Mouse (Mus musculus): Measurements from ENCODE around the gene Gpkow. TPM values are rescaled to one million over a fixed set of nuclear protein-coding genes. Genes with fewer than 3 reads are reported as not detected.

The Gpkow gene
- polyA plus RNA-seq (2014; fragmentation: Illumina TruSeq; extraction: RNeasy Lipid Tissue Mini Kit (QIAGEN cat#74804); ENCODE audit: low read depth, low replicate concordance), result 14.2 TPM

DNA sequence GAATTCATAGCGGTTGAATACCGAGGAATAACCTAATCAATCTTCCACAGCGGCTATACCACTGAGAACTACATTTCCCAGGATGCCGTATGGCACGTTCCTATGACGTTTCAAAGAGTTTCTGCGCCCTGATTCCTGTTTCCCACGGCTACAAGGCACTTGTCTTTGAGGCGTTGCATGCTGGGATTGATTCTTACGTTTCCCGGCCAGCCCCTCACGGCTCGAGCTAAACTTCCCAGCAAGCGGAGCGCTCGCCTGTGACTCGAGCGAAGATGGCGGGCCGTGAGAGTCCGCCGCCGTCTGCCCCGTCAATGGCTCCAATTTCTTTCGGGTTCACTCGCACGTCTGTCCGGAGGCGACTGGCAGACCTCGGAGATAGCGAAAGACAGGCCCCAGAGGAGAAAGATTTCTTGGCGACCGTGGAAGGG lies at the start of gene Gpkow:
Gene Gpkow (plus strand): TSS at position 178 of the 428 bp plus-strand sequence.

GRCm38 (mm10) chrX:7657221-7657639 lies 39.7 kb upstream of the Gpkow start, which contains the start of gene Prickle3:
Gene Prickle3 (plus strand): TSS chrX:7657260.

DNA sequence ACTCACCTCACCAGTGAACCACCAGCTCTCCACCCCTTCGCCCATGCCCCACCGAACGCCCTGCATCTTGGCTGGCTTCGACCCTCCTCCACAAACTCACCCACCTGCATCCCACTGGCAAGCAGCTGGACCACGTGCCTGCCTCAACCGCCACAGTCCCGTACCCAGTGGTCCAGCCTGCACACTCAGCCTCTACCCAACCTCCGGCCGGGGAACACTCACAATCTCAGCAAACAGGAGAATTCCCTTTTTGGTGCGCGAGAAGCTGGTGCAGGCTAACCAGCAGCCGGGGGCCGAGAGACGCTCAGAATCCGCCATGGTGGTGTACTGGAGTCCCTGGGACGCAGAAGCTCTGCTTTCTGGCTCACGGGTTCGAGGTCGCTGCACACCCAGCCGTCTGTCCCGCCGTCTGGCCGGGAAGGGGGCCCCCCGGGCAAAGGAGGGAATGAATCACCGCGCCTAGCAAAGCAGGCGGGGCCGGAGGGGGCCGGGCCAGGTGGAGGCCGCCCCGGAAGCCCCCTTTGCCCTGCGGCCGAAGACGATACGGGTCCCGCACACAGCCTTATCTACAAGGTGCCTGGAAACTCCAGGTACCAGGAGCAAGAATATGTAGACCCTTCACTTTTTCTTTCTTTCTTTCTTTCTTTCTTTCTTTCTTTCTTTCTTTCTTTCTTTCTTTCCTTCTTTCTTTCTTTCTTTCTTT lies 25.9 kb upstream of the Gpkow start, which contains the start of gene Plp2:
Gene Plp2 (minus strand): TSS at position 470 of the 703 bp plus-strand sequence.

GRCm38 (mm10) chrX:7680864-7681263 lies 16.1 kb upstream of the Gpkow start, which contains the start of gene Magix:
Gene Magix (minus strand): TSS chrX:7681251.

GRCm38 (mm10) chrX:7714135-7714899 lies 17.4 kb downstream of the Gpkow start, which contains the start of gene Wdr45:
Gene Wdr45 (plus strand): TSS chrX:7714333.

GRCm38 (mm10) chrX:7721514-7722281 lies 24.8 kb downstream of the Gpkow start, which contains the start of gene Gm45208:
Gene Gm45208 (plus strand): TSS chrX:7722245.

DNA sequence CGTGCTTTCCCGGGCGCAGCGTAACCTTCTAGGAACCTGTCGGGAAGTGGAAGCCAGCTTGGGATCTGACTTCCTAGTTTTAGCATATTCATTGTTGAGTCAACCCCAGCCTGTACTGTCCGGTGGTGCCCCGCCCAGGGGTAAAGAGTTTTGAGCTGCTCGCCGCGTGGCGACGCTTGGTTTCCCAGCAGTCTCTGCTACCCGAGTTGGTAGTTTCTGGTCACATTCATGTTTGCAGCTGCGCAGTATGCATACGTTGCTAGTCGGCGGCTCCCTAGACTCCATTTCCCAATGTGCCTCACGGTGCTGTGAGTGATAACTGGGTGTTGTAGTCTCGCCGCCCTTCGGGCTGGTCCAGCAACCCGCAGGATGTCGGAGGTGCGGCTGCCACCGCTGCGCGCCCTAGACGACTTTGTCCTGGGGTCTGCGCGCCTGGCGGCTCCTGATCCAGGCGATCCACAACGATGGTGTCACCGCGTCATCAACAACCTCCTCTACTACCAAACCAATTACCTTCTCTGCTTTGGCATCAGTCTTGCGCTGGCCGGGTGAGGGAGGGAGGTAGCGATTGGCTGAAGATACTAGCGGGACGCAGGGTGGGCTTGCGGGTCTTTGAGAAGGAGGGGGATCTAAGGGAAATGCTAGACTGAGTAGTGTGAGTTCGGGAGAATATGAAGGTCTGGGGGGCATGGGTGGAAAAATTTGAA lies 31.4 kb downstream of the Gpkow start, which contains the start of gene Praf2:
Gene Praf2 (plus strand): TSS at position 225 of the 707 bp plus-strand sequence.

GRCm38 (mm10) chrX:7750432-7751116 lies 53.6 kb downstream of the Gpkow start, which contains the start of gene Ccdc120:
Gene Ccdc120 (minus strand): TSS chrX:7750905.

Other genes starting within 250 kb of the Gpkow start
- gene Foxp3, start 123.5 kb upstream of the Gpkow start, polyA plus RNA-seq (2014; fragmentation: Illumina TruSeq; extraction: RNeasy Lipid Tissue Mini Kit (QIAGEN cat#74804); ENCODE audit: low read depth, low replicate concordance), result not detected
- 1.6 TPM for gene Ppp1r3f, start 122.8 kb upstream of the Gpkow start, polyA plus RNA-seq (2014; fragmentation: Illumina TruSeq; extraction: RNeasy Lipid Tissue Mini Kit (QIAGEN cat#74804); ENCODE audit: low read depth, low replicate concordance)
- 0.13 TPM for gene Ccdc22, start 91.6 kb upstream of the Gpkow start, polyA plus RNA-seq (2014; fragmentation: Illumina TruSeq; extraction: RNeasy Lipid Tissue Mini Kit (QIAGEN cat#74804); ENCODE audit: low read depth, low replicate concordance)
- gene Cacna1f, start 90.0 kb upstream of the Gpkow start, polyA plus RNA-seq (2014; fragmentation: Illumina TruSeq; extraction: RNeasy Lipid Tissue Mini Kit (QIAGEN cat#74804); ENCODE audit: low read depth, low replicate concordance), result not detected
- gene Syp, start 58.7 kb upstream of the Gpkow start, polyA plus RNA-seq (2014; fragmentation: Illumina TruSeq; extraction: RNeasy Lipid Tissue Mini Kit (QIAGEN cat#74804); ENCODE audit: low read depth, low replicate concordance), result 0.15 TPM
- gene Prickle3, start 39.9 kb upstream of the Gpkow start, polyA plus RNA-seq (2014; fragmentation: Illumina TruSeq; extraction: RNeasy Lipid Tissue Mini Kit (QIAGEN cat#74804); ENCODE audit: low read depth, low replicate concordance), result 0.69 TPM
- 3.8 TPM for gene Plp2, start 25.7 kb upstream of the Gpkow start, polyA plus RNA-seq (2014; fragmentation: Illumina TruSeq; extraction: RNeasy Lipid Tissue Mini Kit (QIAGEN cat#74804); ENCODE audit: low read depth, low replicate concordance)
- not detected for gene Magix, start 15.9 kb upstream of the Gpkow start, polyA plus RNA-seq (2014; fragmentation: Illumina TruSeq; extraction: RNeasy Lipid Tissue Mini Kit (QIAGEN cat#74804); ENCODE audit: low read depth, low replicate concordance)
- 1.1 TPM for gene Wdr45, start 17.2 kb downstream of the Gpkow start, polyA plus RNA-seq (2014; fragmentation: Illumina TruSeq; extraction: RNeasy Lipid Tissue Mini Kit (QIAGEN cat#74804); ENCODE audit: low read depth, low replicate concordance)
- not detected for gene Gm45208, start 25.1 kb downstream of the Gpkow start, polyA plus RNA-seq (2014; fragmentation: Illumina TruSeq; extraction: RNeasy Lipid Tissue Mini Kit (QIAGEN cat#74804); ENCODE audit: low read depth, low replicate concordance)
- 0.57 TPM for gene Praf2, start 31.3 kb downstream of the Gpkow start, polyA plus RNA-seq (2014; fragmentation: Illumina TruSeq; extraction: RNeasy Lipid Tissue Mini Kit (QIAGEN cat#74804); ENCODE audit: low read depth, low replicate concordance)
- gene Ccdc120, start 53.8 kb downstream of the Gpkow start, polyA plus RNA-seq (2014; fragmentation: Illumina TruSeq; extraction: RNeasy Lipid Tissue Mini Kit (QIAGEN cat#74804); ENCODE audit: low read depth, low replicate concordance), result 0.25 TPM
- 8.1 TPM for gene Tfe3, start 65.4 kb downstream of the Gpkow start, polyA plus RNA-seq (2014; fragmentation: Illumina TruSeq; extraction: RNeasy Lipid Tissue Mini Kit (QIAGEN cat#74804); ENCODE audit: low read depth, low replicate concordance)
- gene Gripap1, start 92.6 kb downstream of the Gpkow start, polyA plus RNA-seq (2014; fragmentation: Illumina TruSeq; extraction: RNeasy Lipid Tissue Mini Kit (QIAGEN cat#74804); ENCODE audit: low read depth, low replicate concordance), result 10.5 TPM
- gene Kcnd1, start 125.2 kb downstream of the Gpkow start, polyA plus RNA-seq (2014; fragmentation: Illumina TruSeq; extraction: RNeasy Lipid Tissue Mini Kit (QIAGEN cat#74804); ENCODE audit: low read depth, low replicate concordance), result 0.41 TPM
- 12.9 TPM for gene Otud5, start 144.2 kb downstream of the Gpkow start, polyA plus RNA-seq (2014; fragmentation: Illumina TruSeq; extraction: RNeasy Lipid Tissue Mini Kit (QIAGEN cat#74804); ENCODE audit: low read depth, low replicate concordance)
- gene Pim2, start 181.1 kb downstream of the Gpkow start, polyA plus RNA-seq (2014; fragmentation: Illumina TruSeq; extraction: RNeasy Lipid Tissue Mini Kit (QIAGEN cat#74804); ENCODE audit: low read depth, low replicate concordance), result 3.4 TPM
- gene Slc35a2, start 186.9 kb downstream of the Gpkow start, polyA plus RNA-seq (2014; fragmentation: Illumina TruSeq; extraction: RNeasy Lipid Tissue Mini Kit (QIAGEN cat#74804); ENCODE audit: low read depth, low replicate concordance), result 1.7 TPM
- gene Pqbp1, start 202.1 kb downstream of the Gpkow start, polyA plus RNA-seq (2014; fragmentation: Illumina TruSeq; extraction: RNeasy Lipid Tissue Mini Kit (QIAGEN cat#74804); ENCODE audit: low read depth, low replicate concordance), result 2.6 TPM
- gene Timm17b, start 202.2 kb downstream of the Gpkow start, polyA plus RNA-seq (2014; fragmentation: Illumina TruSeq; extraction: RNeasy Lipid Tissue Mini Kit (QIAGEN cat#74804); ENCODE audit: low read depth, low replicate concordance), result 1.5 TPM
- gene Gm10491, start 210.7 kb downstream of the Gpkow start, polyA plus RNA-seq (2014; fragmentation: Illumina TruSeq; extraction: RNeasy Lipid Tissue Mini Kit (QIAGEN cat#74804); ENCODE audit: low read depth, low replicate concordance), result not detected
- gene Gm10490, start 212.4 kb downstream of the Gpkow start, polyA plus RNA-seq (2014; fragmentation: Illumina TruSeq; extraction: RNeasy Lipid Tissue Mini Kit (QIAGEN cat#74804); ENCODE audit: low read depth, low replicate concordance), result not detected
- gene Pcsk1n, start 222.7 kb downstream of the Gpkow start, polyA plus RNA-seq (2014; fragmentation: Illumina TruSeq; extraction: RNeasy Lipid Tissue Mini Kit (QIAGEN cat#74804); ENCODE audit: low read depth, low replicate concordance), result not detected
- 0.20 TPM for gene Eras, start 231.5 kb downstream of the Gpkow start, polyA plus RNA-seq (2014; fragmentation: Illumina TruSeq; extraction: RNeasy Lipid Tissue Mini Kit (QIAGEN cat#74804); ENCODE audit: low read depth, low replicate concordance)

All from testis, adult 10 weeks (tissue).